Mouse (Mus musculus) hindbrain, embryonic 11.5 days (tissue): ENCODE measurements at regions not wholly inside any gene's neighbourhood (a gene's known extent, or its start where the extent isn't known, plus 50 kb on each side); places are given as distances from the start of the nearest gene placed in this dataset.
A peak's percentile ranks its signal among the peaks of the same experiment; 100 is the strongest.

Experiments
- ATAC-seq: fragments of 200-750 bp; cut with Nextera tagmentation; 2 replicates; pipeline ENCODE4 v1.8.0; 2017; ENCODE audit warnings: mild to moderate bottlenecking, moderate TSS enrichment, moderate library complexity; ENCODE audit not compliant: low FRiP score
- DNase-seq: peaks from one replicate; pipeline ENCODE4 v3.0.0-alpha.2; 2015; ENCODE audit warnings: low spot score
- H3K27ac ChIP-seq: fragments of 300-500 bp; sonication (generic); 2 replicates; pipeline ENCODE4 v1.5.1; 2014; ENCODE audit warnings: mild to moderate bottlenecking, low read depth, low read length
- H3K27me3 ChIP-seq: fragments of 300-500 bp; sonication (generic); 2 replicates; pipeline ENCODE4 v1.6.1; 2014; ENCODE audit warnings: mild to moderate bottlenecking, low read length, moderate library complexity, mixed read lengths; ENCODE audit not compliant: control insufficient read depth, insufficient read depth
- H3K36me3 ChIP-seq: fragments of 300-500 bp; sonication (generic); 2 replicates; pipeline ENCODE4 v1.6.1; 2014; ENCODE audit warnings: mild to moderate bottlenecking, low read length, moderate library complexity, mixed read lengths; ENCODE audit not compliant: control insufficient read depth, insufficient read depth
- H3K4me1 ChIP-seq: fragments of 300-500 bp; sonication (generic); replicated peaks from 2 replicates; pipeline ENCODE4 v1.6.1; 2014; ENCODE audit warnings: low read length, mixed read lengths; ENCODE audit not compliant: control insufficient read depth, insufficient read depth
- H3K4me2 ChIP-seq: fragments of 300-500 bp; sonication (generic); replicated peaks from 2 replicates; pipeline ENCODE4 v1.6.1; 2014; ENCODE audit warnings: mild to moderate bottlenecking, low read depth, low read length
- H3K4me3 ChIP-seq: fragments of 300-500 bp; sonication (generic); 2 replicates; pipeline ENCODE4 v1.5.1; 2014; ENCODE audit warnings: low read depth, low read length
- H3K9ac ChIP-seq: fragments of 300-500 bp; sonication (generic); 2 replicates; pipeline ENCODE4 v1.6.1; 2014; ENCODE audit warnings: low read depth, low read length
- H3K9me3 ChIP-seq: fragments of 300-500 bp; sonication (generic); 2 replicates; pipeline ENCODE4 v1.6.1; 2016; ENCODE audit warnings: low read length; ENCODE audit not compliant: control insufficient read depth
- WGBS: fragments of 180-500 bp; shearing (Covaris S2); extraction: QIAGEN DNeasy Blood & Tissue Kit; methylation state at CpG from one replicate; pipeline ENCODE4 v1.1.7; 2014; 5-methylcytosine and 5-hydroxymethylcytosine counted together

DNA sequence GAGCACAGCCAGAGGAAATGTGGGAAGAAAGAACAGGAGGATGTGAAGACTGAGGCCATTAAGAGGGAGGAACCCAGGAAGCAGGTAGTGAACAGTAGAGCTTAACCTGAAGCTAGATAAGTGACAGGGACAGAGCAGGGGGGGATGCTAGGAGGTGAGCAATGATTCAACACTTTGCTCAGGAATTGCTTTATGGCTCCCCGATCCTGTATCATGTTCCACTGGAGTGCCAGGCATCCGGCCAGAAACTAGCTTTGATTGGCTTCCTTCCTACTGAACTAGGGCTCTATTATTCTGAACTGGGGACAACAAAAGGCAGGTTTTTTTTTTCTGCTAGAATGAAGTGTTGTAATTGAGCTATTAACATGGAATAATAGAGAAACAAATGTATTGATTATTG is 493.1 kb upstream of the Fat3 start:
- no peak overlapping the region for H3K9ac ChIP-seq
- ATAC-seq: no peak
- WGBS: 79% methylated on average over 2 of the region's 2 CpGs
- H3K4me3 ChIP-seq: no peak overlapping the region
- no peak for DNase-seq
- H3K36me3 ChIP-seq: no peaks in the 10 kb centered on the region
- no peaks in the 10 kb centered on the region for H3K9me3 ChIP-seq
- no peak overlapping the region for H3K4me2 ChIP-seq
- H3K4me1 ChIP-seq: no peaks in the 10 kb centered on the region
- no peak overlapping the region for H3K27ac ChIP-seq
- H3K27me3 ChIP-seq: no peaks in the 10 kb centered on the region

DNA sequence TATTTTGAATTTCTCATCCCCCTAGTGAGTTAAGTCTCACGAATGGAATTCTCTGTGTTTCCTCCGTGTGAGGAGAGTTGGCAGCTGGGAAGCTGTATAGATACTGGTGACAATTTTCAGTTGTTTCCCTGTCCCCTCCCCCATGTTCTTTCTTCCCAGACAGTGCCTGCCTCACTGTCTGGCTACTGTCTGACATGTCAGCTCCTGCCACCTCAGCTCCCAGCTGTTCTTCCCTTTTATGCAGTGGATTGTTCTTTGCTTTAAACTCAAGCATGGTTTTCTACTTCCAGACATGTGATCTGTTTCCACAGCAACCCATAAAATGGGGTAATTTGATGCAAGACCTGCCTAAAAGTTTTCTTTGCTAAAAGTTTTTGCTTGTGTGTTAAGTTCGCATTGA is 487.0 kb upstream of the Fat3 start:
- peak; percentile 86 for ATAC-seq
- H3K4me1 ChIP-seq: no peaks in the 10 kb centered on the region
- no peak overlapping the region for H3K4me3 ChIP-seq
- peak; percentile 51 for DNase-seq
- no peaks in the 10 kb centered on the region for H3K36me3 ChIP-seq
- H3K9me3 ChIP-seq: no peaks in the 10 kb centered on the region
- 64% methylated on average over 3 of the region's 3 CpGs for WGBS
- no peak overlapping the region for H3K9ac ChIP-seq
- no peak overlapping the region for H3K4me2 ChIP-seq
- no peak overlapping the region for H3K27ac ChIP-seq
- H3K27me3 ChIP-seq: no peaks in the 10 kb centered on the region

DNA sequence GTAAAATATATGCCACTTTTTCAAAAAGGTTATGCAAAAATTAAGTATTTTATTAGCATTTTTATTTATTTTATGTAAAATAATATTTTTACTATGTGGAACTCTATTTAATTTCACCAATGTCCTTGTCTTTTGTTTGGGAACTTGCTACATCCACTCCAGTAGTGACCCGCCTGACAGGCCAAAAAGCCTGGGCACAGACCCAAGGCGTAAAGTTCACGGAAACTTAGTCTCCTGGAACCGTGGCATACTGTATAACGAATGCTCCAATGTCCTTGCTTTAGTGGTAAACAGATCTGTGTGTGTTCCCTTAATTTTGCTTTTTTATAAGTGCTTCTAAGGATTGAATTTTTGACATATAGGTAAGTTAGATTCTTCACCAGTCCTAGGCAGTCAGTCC is 476.2 kb upstream of the Fat3 start:
- Histone ChIP-seq H3K9ac (no peak overlapping the region), H3K27ac (no peak overlapping the region), H3K9me3 (no peaks in the 10 kb centered on the region), H3K27me3 (no peaks in the 10 kb centered on the region), H3K4me3 (no peak overlapping the region), H3K36me3 (no peaks in the 10 kb centered on the region), H3K4me1 (no peaks in the 10 kb centered on the region), H3K4me2 (no peak overlapping the region)
- no peak for ATAC-seq
- 94% methylated on average over 5 of the region's 5 CpGs for WGBS
- no peak for DNase-seq

DNA sequence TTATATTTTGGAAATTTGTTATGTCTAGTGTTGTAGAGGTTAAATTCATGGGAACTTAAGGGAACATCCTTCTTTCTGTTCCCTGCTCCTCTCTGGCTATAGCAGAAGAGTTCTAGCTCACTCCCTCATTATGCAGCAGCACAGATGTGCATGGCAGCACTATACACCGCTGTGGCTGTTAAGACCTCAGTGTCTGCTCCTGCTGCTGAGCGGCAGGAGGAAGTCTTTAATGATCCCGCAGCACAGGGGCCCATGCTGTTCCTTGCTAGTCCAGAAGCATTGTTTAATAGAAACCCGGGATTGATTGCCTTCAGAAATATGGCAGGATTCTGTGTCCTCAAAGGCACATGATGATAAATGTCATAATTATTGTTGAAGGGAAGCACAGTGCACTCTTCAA is 469.3 kb upstream of the Fat3 start:
- H3K4me1 ChIP-seq: no peaks in the 10 kb centered on the region
- H3K9ac ChIP-seq: no peak overlapping the region
- H3K27me3 ChIP-seq: no peaks in the 10 kb centered on the region
- H3K4me3 ChIP-seq: no peak overlapping the region
- 35% methylated on average over 4 of the region's 4 CpGs for WGBS
- H3K4me2 ChIP-seq: no peak overlapping the region
- peak; percentile 3 for DNase-seq
- H3K36me3 ChIP-seq: no peaks in the 10 kb centered on the region
- ATAC-seq: no peak
- no peak overlapping the region for H3K27ac ChIP-seq
- H3K9me3 ChIP-seq: no peaks in the 10 kb centered on the region

DNA sequence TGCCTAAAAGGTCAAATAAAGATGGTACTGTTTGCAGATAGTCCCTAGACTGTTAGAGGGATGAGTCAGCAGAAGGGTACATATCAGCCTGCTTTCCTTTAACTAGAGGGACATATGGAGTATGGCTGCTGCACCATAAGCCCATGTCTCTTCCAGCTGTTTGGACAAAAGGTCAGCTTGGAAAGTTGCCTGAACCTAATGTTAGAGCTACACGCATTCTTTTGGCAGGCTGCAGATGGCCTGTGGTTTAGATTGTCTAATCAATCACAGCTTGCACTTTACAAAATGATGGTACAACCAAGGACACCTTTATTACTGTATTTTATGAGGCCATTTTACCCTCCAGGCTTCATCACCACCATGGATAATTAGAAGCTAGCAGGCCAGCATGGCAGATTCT is 432.5 kb upstream of the Fat3 start:
- Histone ChIP-seq H3K9ac (no peak overlapping the region), H3K27ac (no peak overlapping the region), H3K36me3 (no peaks in the 10 kb centered on the region), H3K4me2 (no peak overlapping the region), H3K4me1 (no peaks in the 10 kb centered on the region), H3K4me3 (no peak overlapping the region), H3K27me3 (no peaks in the 10 kb centered on the region), H3K9me3 (no peaks in the 10 kb centered on the region)
- 73% methylated on average over 1 of the region's 1 CpGs for WGBS
- ATAC-seq (no peak), DNase-seq (no peak)

DNA sequence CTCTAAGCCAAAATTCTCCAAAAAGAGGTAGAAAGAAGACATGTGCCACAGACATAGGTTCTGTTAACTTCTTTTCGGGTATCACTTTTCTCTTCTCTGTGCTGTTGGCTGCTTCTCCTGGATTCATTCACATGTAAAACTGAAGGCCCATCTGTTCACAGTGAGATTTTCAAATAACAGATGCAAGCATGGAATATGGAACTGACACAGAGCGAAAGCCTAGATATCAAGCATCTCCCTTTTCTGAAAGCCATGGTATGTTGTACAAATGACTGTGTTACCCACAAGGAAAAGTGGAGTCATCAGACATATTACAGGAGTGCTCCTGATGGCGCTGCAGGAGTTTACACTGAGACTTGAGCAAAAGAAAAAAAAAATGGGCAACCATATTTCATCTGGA is 430.5 kb upstream of the Fat3 start:
- Histone ChIP-seq H3K9me3 (no peaks in the 10 kb centered on the region), H3K4me2 (no peak overlapping the region), H3K4me1 (no peaks in the 10 kb centered on the region), H3K36me3 (no peaks in the 10 kb centered on the region), H3K9ac (no peak overlapping the region), H3K27ac (no peak overlapping the region), H3K27me3 (no peaks in the 10 kb centered on the region), H3K4me3 (no peak overlapping the region)
- 91% methylated on average over 3 of the region's 3 CpGs for WGBS
- no peak for ATAC-seq
- DNase-seq: no peak

DNA sequence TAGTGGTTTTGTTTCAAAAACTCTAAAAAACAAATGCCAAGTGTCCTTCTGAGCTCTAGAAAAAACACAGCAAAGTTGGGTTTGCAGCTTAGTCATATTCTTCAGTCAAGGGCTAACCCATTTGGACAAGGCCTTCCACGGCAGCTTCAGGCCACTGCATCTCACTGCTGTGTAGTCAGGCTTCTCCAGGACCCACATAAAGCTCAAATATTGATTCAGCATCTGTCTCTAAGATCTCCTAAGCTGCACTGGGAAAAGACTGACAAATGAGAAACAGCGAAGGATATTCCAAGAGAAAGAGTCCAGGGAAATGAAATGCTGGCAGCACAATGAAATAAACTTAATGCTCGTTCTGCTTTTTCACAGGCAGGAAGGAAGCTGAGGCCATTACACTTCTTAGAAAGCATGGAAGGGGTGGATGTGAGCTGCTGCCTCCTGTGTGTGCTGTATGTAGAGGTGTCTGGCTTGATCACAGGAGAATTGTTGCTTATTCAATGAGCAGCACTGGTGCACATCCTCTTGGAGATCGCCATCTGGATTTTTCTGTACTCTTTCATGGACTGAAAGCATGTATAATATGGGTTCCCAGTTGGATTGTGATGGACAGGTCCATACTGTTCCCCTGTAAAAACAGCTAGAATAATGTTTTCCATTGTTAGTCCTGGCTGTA is 425.4 kb upstream of the Fat3 start:
- H3K36me3 ChIP-seq: no peaks in the 10 kb centered on the region
- ATAC-seq (no peak), DNase-seq (no peak)
- WGBS: 89% methylated on average over 4 of the region's 4 CpGs
- no peak overlapping the region for H3K27ac ChIP-seq
- H3K27me3 ChIP-seq: no peaks in the 10 kb centered on the region
- H3K4me3 ChIP-seq: no peak overlapping the region
- no peaks in the 10 kb centered on the region for H3K9me3 ChIP-seq
- no peak overlapping the region for H3K4me2 ChIP-seq
- H3K9ac ChIP-seq: no peak overlapping the region
- no peaks in the 10 kb centered on the region for H3K4me1 ChIP-seq

DNA sequence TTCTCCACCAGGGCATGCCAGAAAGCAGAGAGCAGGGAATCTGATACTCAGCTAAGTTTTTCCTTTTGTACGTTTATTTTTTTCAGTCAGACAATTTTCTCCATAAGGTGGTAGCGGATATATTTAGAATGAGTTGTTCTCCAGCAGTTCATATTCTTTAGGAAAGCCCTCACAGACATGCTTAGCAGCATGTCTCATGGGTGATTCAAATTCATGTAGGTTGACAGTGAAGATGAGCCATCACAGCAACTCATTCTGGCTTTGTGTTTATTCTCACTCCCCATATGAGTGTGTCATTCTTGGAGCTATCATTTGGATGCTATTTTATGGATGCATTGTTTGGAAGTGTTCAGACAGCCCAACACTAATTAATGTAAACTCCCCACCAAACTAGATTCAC is 424.2 kb upstream of the Fat3 start:
- no peaks in the 10 kb centered on the region for H3K36me3 ChIP-seq
- H3K9me3 ChIP-seq: no peaks in the 10 kb centered on the region
- ATAC-seq: no peak
- no peak for DNase-seq
- no peaks in the 10 kb centered on the region for H3K4me1 ChIP-seq
- 90% methylated on average over 2 of the region's 2 CpGs for WGBS
- H3K9ac ChIP-seq: no peak overlapping the region
- H3K4me2 ChIP-seq: no peak overlapping the region
- H3K27ac ChIP-seq: no peak overlapping the region
- no peaks in the 10 kb centered on the region for H3K27me3 ChIP-seq
- H3K4me3 ChIP-seq: no peak overlapping the region

DNA sequence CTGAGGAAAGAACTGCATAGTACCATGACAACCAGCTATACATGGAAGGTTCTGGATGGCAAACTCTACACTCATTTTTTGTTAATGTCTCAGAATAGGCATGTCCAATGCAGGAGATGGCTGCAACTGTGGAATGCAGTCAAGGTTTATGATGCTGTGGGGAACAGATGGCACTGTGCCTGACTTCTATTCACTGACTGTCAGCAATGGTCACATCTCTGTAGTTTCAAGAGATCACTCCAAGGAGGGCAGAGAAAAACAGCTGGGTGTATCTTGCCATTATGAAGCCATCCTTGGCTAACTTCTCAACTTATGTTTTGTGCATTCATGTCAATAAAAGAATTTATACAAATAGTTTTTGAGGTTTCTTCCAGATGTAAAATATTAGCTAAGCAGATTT is 405.1 kb upstream of the Fat3 start:
- no peak for ATAC-seq

More for the DNA sequence above, 405.1 kb upstream of the Fat3 start:
- Histone ChIP-seq H3K4me2 (no peak overlapping the region), H3K9me3 (no peaks in the 10 kb centered on the region), H3K9ac (no peak overlapping the region), H3K36me3 (no peaks in the 10 kb centered on the region), H3K4me3 (no peak overlapping the region), H3K27me3 (no peaks in the 10 kb centered on the region), H3K4me1 (no peaks in the 10 kb centered on the region), H3K27ac (no peak overlapping the region)
- no peak for DNase-seq
